Mouse (Mus musculus): ENCODE data around the gene Hnrnpul2.

DNA sequence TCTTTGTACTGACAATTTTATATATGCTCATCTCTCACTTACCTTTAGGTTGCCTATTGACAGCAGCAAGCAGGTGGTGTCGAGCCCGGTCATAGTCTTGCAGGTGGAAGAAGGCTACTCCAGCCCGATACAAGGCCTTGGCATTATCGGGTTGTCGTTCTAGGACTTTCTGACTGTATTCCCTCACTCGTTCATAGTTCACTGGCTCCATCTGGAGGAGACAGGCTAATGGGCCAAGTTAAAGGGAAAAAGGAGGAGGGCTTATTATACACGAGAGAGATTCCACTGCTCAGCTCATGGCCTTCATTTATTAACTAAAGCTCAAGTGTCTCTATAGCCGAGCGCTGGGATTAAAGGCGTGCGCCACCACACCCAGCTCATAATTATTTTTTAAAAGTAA, 4.0 kb upstream of the Hnrnpul2 start:
- TF ChIP-seq UBTF (IDR thresholded peaks at IDR 0.05; ENCODE audit: borderline replicate concordance, insufficient read depth, low read depth, low read length) (no peak), POLR2A (IDR thresholded peaks at IDR 0.05; ENCODE audit: control insufficient read depth in 1 of 2, insufficient read depth in 1 of 2, low read depth in 1 of 2, low read length in 2 of 2, poor library complexity in 1 of 2) (no peak), MAZ (IDR thresholded peaks at IDR 0.05; ENCODE audit: low read depth, low read length) (no peak), CTCF (IDR thresholded peaks at IDR 0.05 in 2 of 3, conservative IDR thresholded peaks at IDR 0.05 in 1 of 3; ENCODE audit: control insufficient read depth in 1 of 3, insufficient read depth in 1 of 3, low read depth in 2 of 3, low read length in 3 of 3, poor library complexity in 1 of 3, severe bottlenecking in 1 of 3) (no peak), EP300 (IDR thresholded peaks at IDR 0.05; ENCODE audit: low read depth in 1 of 2, low read length in 2 of 2) (no peak), KAT2A (conservative IDR thresholded peaks at IDR 0.05; ENCODE audit: low read depth, low read length) (no peak), TAL1 (IDR thresholded peaks at IDR 0.05; ENCODE audit: low read length) (no peak), GATA1 (IDR thresholded peaks at IDR 0.05; ENCODE audit: low read depth, low read length) (no peak), ZKSCAN1 (IDR thresholded peaks at IDR 0.05; ENCODE audit: low read depth, low read length) (no peak), USF2 (IDR thresholded peaks at IDR 0.05; ENCODE audit: borderline replicate concordance in 1 of 2, insufficient read depth in 1 of 2, low read depth in 1 of 2, low read length in 2 of 2) (no peak), SMC3 (IDR thresholded peaks at IDR 0.05; ENCODE audit: low read depth, low read length) (no peak), ZMIZ1 (IDR thresholded peaks at IDR 0.05; ENCODE audit: low read depth, low read length) (no peak)
